Mouse (Mus musculus): ENCODE results near the gene Henmt1.

- TF ChIP-seq CTCF (IDR thresholded peaks at IDR 0.05; ENCODE audit: extremely low read depth, insufficient read length, insufficient replicate concordance, low read depth, low read length): no peak
- no peak for TF ChIP-seq POLR2A (IDR thresholded peaks at IDR 0.05; ENCODE audit: low read depth, low read length)
Measured at GRCm38 (mm10) chr3:108940996-108941395, 1.3 kb downstream of the Henmt1 start.

Measured in small intestine, adult 2 months (tissue).